Mouse (Mus musculus) erythroblast, embryonic 14.5 days (primary cell): ENCODE measurements around the gene Kbtbd8.

Experiments
- GATA1 ChIP-seq: IDR thresholded peaks from 2 replicates; pipeline ENCODE4 v1.6.1; 2012; ENCODE audit warnings: low read length, inconsistent platforms, mixed read lengths
- TAL1 ChIP-seq: IDR thresholded peaks from 3 replicates; pipeline ENCODE4 v1.6.1; 2012; ENCODE audit warnings: low read length, inconsistent platforms, mixed read lengths

DNA sequence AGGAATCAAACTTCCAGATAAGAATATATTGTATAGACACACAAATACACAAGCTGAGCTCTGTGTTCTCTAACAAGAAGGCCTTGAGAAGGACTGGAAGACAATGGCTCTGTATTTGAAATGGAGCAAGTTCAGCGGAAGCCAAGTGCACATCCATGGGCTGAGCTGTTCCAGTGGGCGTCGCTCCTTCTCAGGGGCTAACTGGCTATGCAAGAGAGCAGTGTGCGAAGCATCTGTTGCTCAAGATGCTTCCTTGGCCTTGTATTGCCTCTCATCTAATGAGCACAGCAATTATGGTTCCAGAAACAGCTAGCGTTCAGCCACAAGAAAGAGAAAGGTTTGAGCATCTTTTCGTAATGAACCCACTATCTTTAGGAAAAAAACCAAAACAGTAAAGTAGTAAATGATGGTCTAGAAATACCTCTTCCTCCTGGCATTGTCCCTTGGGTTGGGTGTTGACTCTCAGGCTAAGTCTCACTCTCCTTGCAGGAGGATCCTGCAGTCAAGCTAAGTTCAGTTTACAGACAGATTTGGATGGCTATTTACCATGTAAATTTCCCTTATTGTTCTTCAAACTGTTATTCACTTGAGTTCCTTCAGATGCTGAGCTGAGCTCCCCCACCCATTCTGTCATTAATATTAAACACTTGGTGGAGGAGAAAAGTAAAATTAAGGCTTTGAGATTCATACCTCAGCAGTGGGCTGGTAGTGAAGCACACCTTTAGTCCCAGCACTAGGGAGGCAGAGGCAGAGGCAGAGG lies 7.2 kb upstream of the Kbtbd8 start:
- TF ChIP-seq GATA1: no peak
- no peak for TF ChIP-seq TAL1
